Mouse (Mus musculus) bone marrow macrophage, adult 2 months (primary cell): ENCODE results near the gene BB287469.
"Not testable (repeated sequence)": the region's sequence is repeated elsewhere in the genome, so short reads cannot be mapped to it uniquely, and the experiment has no call there.

ENCODE experiments used
- CTCF ChIP-seq: IDR thresholded peaks from 2 replicates; pipeline ENCODE4 v1.5.1; 2012; ENCODE audit warnings: low read depth, mild to moderate bottlenecking, low read length, moderate library complexity
- POLR2A ChIP-seq: IDR thresholded peaks from 2 replicates; pipeline ENCODE4 v1.6.1; 2012; ENCODE audit warnings: mild to moderate bottlenecking, low read depth, low read length, borderline replicate concordance

DNA sequence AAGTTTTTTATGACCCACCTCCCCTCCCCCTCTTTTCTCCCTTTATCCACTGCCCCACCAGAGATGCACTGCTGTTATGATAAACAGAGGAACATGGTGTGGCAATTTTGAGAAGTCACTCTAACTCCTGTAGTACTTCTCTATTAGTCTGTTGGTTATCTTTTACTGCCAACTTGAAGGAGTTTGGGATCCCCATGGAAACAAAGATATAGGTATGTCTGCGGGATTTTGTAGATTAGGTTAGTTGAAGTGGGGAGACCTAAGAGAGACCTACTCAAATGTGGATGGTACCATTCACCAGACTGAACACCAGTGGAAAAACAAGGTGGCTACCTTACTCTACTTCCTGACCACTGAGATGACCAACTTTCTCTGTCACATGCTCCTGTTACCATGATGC, 39.7 kb downstream of the BB287469 start:
- TF ChIP-seq CTCF, POLR2A: not testable (repeated sequence)
